Mouse (Mus musculus): ENCODE measurements at regions not wholly inside any gene's neighbourhood (a gene's known extent, or its start where the extent isn't known, plus 50 kb on each side); places are given as distances from the start of the nearest gene placed in this dataset.

DNA sequence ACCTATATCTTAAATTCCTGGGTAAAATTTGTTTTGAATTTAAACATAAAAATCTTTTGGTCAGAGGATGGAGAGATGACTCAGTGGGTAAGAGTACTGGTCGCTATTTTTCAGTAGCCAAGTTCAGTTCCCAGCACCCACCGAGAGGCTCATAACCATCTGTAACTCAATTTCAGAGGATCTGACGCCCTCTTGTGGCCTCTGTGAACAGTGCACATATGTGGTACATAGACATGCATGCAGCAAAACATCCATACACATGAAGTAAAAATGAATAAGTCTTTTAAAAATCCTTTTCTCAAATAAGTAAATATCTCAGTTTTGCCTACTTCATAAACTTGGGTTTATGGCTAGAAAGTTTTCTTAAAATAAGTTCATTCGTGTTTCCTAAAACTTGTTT is 163.4 kb upstream of the Kbtbd8 start:
- TF ChIP-seq CTCF (IDR thresholded peaks at IDR 0.05; ENCODE audit: control insufficient read depth, insufficient read depth, insufficient read length) (no peak), FOSL1 (IDR thresholded peaks at IDR 0.05; ENCODE audit: insufficient read depth, low read length, poor library complexity, severe bottlenecking) (no peak), MYOG (IDR thresholded peaks at IDR 0.05; ENCODE audit: control insufficient read depth, extremely low read depth, insufficient read length) (no peak), MAX (IDR thresholded peaks at IDR 0.05) (no peak), MYOD1 (IDR thresholded peaks at IDR 0.05; ENCODE audit: control insufficient read depth, insufficient read length, low read depth) (no peak)
